Comparison of ENCODE assay signal across 29 mouse cellular contexts in the genomic region with DNA sequence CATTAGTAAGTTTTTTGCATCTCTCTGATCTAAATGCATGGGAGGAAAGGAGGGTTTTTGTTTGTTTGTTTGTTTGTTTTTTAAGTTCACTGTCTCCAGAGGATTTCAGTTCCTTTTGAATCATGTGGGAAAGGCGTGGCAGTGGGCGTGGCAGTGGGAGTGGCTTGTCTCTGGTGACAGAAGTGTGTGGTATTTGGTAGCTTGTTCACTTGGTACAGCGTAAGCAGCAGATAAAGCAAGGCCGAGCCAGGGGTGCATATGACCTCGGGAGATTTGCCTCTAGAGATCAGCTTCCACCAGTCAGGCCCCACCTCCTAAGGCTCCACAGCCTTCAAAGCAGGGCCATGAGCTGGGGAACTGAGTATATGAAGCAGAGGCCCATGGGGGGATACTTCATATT. TPM values are rescaled to one million over a fixed set of nuclear protein-coding genes. Genes with fewer than 3 reads are reported as not detected.
DNase-seq lines count a peak whose midpoint lies in the region; ATAC-seq and TF ChIP-seq lines count a peak whose summit lies in the region.
"Had no signal": no experiment of that assay in that cellular context is flagged by ENCODE, and none has a peak within 500 bp of the region (broad histone marks: within the 10 kb centered on the region; RNA-seq: fewer than 3 reads in every experiment).

No protein-coding gene starts in this region.

- intact Hi-C loops in heart, postnatal 10 days (cut with DNase I) = no loop called here

- peaks cover 33% of the 10 kb centered on the region for H3K4me1 ChIP-seq in heart, embryonic 10.5 days
- peaks cover 0 to 6% of the 10 kb centered on the region in 2 experiments; a peak in 2 of 4 replicates for H3K4me1 ChIP-seq in liver, embryonic 14.5 days (replicated peaks; ENCODE audit: control insufficient read depth in 2 of 2, insufficient read depth in 2 of 2, low read length in 1 of 2)
- H3K4me1 ChIP-seq: forebrain, embryonic 12.5 days; hindbrain, embryonic 12.5 days; hindbrain, embryonic 15.5 days had no signal

- peak; percentile 85 for DNase-seq in heart, embryonic 10.5 days (ENCODE audit: low spot score)
- no peak for DNase-seq in heart, postnatal 10 days
- peak; percentile 57 for DNase-seq in testis, postnatal 10 days (ENCODE audit: low spot score)
- no peak for DNase-seq in testis, postnatal 14 days (ENCODE audit: low spot score)
- DNase-seq in liver, embryonic 14.5 days (ENCODE audit: low read depth in 3 of 3, low spot score in 3 of 3) = no peak
- DNase-seq in right cerebral cortex, adult 18-20 months = no peak
- no peak for DNase-seq in cerebellum, adult 18-20 months
- DNase-seq: adrenal gland, adult 2 months; adrenal gland, postnatal 14 days; B cell, adult 2 months; cerebellum, adult 11 months; cerebellum, adult 8-10 months; cerebellum, postnatal 10 days; cerebellum, postnatal 36 days; embryo, embryonic 11 days; gastrocnemius, postnatal 10 days; gastrocnemius, postnatal 36 days had no signal

- ATAC-seq in liver, embryonic 14.5 days (ENCODE audit: insufficient read depth) = 0 out of 2 replicates have a peak, but pooled peaks have one; percentile 35
- ATAC-seq: forebrain, embryonic 16.5 days had no signal

- TF ChIP-seq CTCF in liver, embryonic 14.5 days (IDR thresholded peaks at IDR 0.05; ENCODE audit: low read depth) = no peak

- H3K4me2 ChIP-seq in liver, embryonic 14.5 days (ENCODE audit: low read depth) = no peak overlapping the region
- H3K4me2 ChIP-seq: forebrain, embryonic 12.5 days; heart, embryonic 13.5 days; hindbrain, embryonic 12.5 days; hindbrain, embryonic 15.5 days had no signal

- no peak overlapping the region for H3K4me3 ChIP-seq in heart, embryonic 10.5 days
- no peak overlapping the region for H3K4me3 ChIP-seq in liver, embryonic 14.5 days (ENCODE audit: insufficient read depth in 1 of 2, low read depth in 2 of 2, low read length in 2 of 2)
- H3K4me3 ChIP-seq: embryonic facial prominence, embryonic 10.5 days; embryonic facial prominence, embryonic 13.5 days; erythroblast, embryonic 14.5 days; forebrain, embryonic 12.5 days; heart, embryonic 13.5 days; hindbrain, embryonic 12.5 days; hindbrain, embryonic 15.5 days had no signal

- H3K9me3 ChIP-seq in heart, embryonic 10.5 days = no peaks in the 10 kb centered on the region
- H3K9me3 ChIP-seq in liver, embryonic 14.5 days (ENCODE audit: control insufficient read depth, low read length) = no peaks in the 10 kb centered on the region
- H3K9me3 ChIP-seq: embryonic facial prominence, embryonic 10.5 days; embryonic facial prominence, embryonic 13.5 days; forebrain, embryonic 12.5 days; G1E; heart, embryonic 13.5 days; hindbrain, embryonic 12.5 days; hindbrain, embryonic 15.5 days had no signal

- 56% methylated on average over 5 of the region's 5 CpGs for WGBS in heart, embryonic 10.5 days
- 26% methylated on average over 5 of the region's 5 CpGs for whole genome bisulfite sequencing in liver, embryonic 14.5 days (ENCODE audit: insufficient replicate concordance)

- H3K27ac ChIP-seq in heart, embryonic 10.5 days = peak overlapping the region; percentile 84; the same call in 1 of the 2 replicates
- H3K27ac ChIP-seq in liver, embryonic 14.5 days = no peak overlapping the region
- H3K27ac ChIP-seq: embryonic facial prominence, embryonic 10.5 days; embryonic facial prominence, embryonic 13.5 days; forebrain, embryonic 12.5 days; heart, embryonic 13.5 days; hindbrain, embryonic 12.5 days; hindbrain, embryonic 15.5 days had no signal

- no peaks in the 10 kb centered on the region for H3K36me3 ChIP-seq in heart, embryonic 10.5 days
- H3K36me3 ChIP-seq in liver, embryonic 14.5 days (replicated peaks; ENCODE audit: control insufficient read depth, insufficient read depth, low read depth) = no peaks in the 10 kb centered on the region
- H3K36me3 ChIP-seq: embryonic facial prominence, embryonic 10.5 days; embryonic facial prominence, embryonic 13.5 days; forebrain, embryonic 12.5 days; G1E; heart, embryonic 13.5 days; hindbrain, embryonic 12.5 days; hindbrain, embryonic 15.5 days had no signal

- no peak overlapping the region for H3K9ac ChIP-seq in liver, embryonic 14.5 days (replicated peaks)
- H3K9ac ChIP-seq: embryonic facial prominence, embryonic 13.5 days; forebrain, embryonic 12.5 days; heart, embryonic 13.5 days; hindbrain, embryonic 12.5 days; hindbrain, embryonic 15.5 days had no signal

- no peaks in the 10 kb centered on the region for H3K27me3 ChIP-seq in heart, embryonic 10.5 days (ENCODE audit: insufficient read depth, poor library complexity, severe bottlenecking)
- no peaks in the 10 kb centered on the region for H3K27me3 ChIP-seq in liver, embryonic 14.5 days (ENCODE audit: control insufficient read depth, insufficient read depth, low read length)
- H3K27me3 ChIP-seq: CH12.LX; embryonic facial prominence, embryonic 13.5 days; forebrain, embryonic 12.5 days; heart, embryonic 13.5 days; hindbrain, embryonic 12.5 days; hindbrain, embryonic 15.5 days had no signal

- no peak for TF ChIP-seq EP300 in liver, embryonic 14.5 days (IDR thresholded peaks at IDR 0.05; ENCODE audit: low read depth)

RNA-seq across cellular contexts. Expression of gene Galnt15, which starts 25.1 kb away (rescaled TPM):
- 0.18 and 0.38 TPM in 2 replicates for polyA plus RNA-seq in heart, embryonic 10.5 days (2016; fragmentation: Nextera tagmentation; extraction: Ambion mirVana)
- 10 to 100 TPM; 11.6 to 13.0 TPM for total RNA-seq in heart, postnatal 10 days (2021)
- polyA plus RNA-seq in liver, embryonic 14.5 days (2012; rRNA removed) = not detected in 2 replicates
- not detected in 2 replicates for polyA plus RNA-seq in liver, embryonic 14.5 days (2014; fragmentation: Nextera tagmentation; extraction: Ambion mirVana)
- total RNA-seq: CH12.LX; granulocyte monocyte progenitor cell, adult 5-6 weeks; hematopoietic stem cell, adult 5-6 weeks had no signal
- polyA plus RNA-seq: erythroblast, embryonic 14.5 days; G1E had no signal

RNA-seq across cellular contexts. Expression of gene Oxnad1, which starts 31.3 kb away (rescaled TPM):
- 26.5 and 36.6 TPM in 2 replicates for polyA plus RNA-seq in heart, embryonic 10.5 days (2016; fragmentation: Nextera tagmentation; extraction: Ambion mirVana)
- 10 to 100 TPM; 45.1 to 49.3 TPM for total RNA-seq in heart, postnatal 10 days (2021)
- 13.2 and 14.2 TPM in 2 replicates for polyA plus RNA-seq in liver, embryonic 14.5 days (2012; rRNA removed)
- 11.2 and 12.9 TPM in 2 replicates for polyA plus RNA-seq in liver, embryonic 14.5 days (2014; fragmentation: Nextera tagmentation; extraction: Ambion mirVana)

RNA-seq across cellular contexts. Expression of gene Dph3, which starts 31.6 kb away (rescaled TPM):
- 90.6 and 102 TPM in 2 replicates for polyA plus RNA-seq in heart, embryonic 10.5 days (2016; fragmentation: Nextera tagmentation; extraction: Ambion mirVana)
- total RNA-seq in heart, postnatal 10 days (2021) = 10 to 100 TPM; 83.4 to 83.7 TPM
- polyA plus RNA-seq in liver, embryonic 14.5 days (2012; rRNA removed) = 10.8 and 29.5 TPM in 2 replicates
- 87.1 and 87.7 TPM in 2 replicates for polyA plus RNA-seq in liver, embryonic 14.5 days (2014; fragmentation: Nextera tagmentation; extraction: Ambion mirVana)

Comparison
In these comparisons a context has a peak if more than half of its experiments do, and no peak if none do; other contexts are left out.
1. DNase-seq: peak in heart, embryonic 10.5 days (single experiment) and testis, postnatal 10 days (single experiment); none in heart, postnatal 10 days (0 of 2), testis, postnatal 14 days (single experiment), liver, embryonic 14.5 days (0 of 3), right cerebral cortex, adult 18-20 months (single experiment) and cerebellum, adult 18-20 months (0 of 2).